Mouse (Mus musculus) liver, postnatal 0 days (tissue): Measurements from ENCODE around the gene Miga1.

Source experiments
- CTCF ChIP-seq: sonication (generic); IDR thresholded peaks from 2 replicates; pipeline ENCODE4 v1.5.1; 2016; ENCODE audit warnings: antibody characterized with exemption, low read depth
- EP300 ChIP-seq: IDR thresholded peaks from 2 replicates; pipeline ENCODE4 v1.6.1; 2016; ENCODE audit warnings: antibody characterized with exemption, low read depth, mild to moderate bottlenecking

DNA sequence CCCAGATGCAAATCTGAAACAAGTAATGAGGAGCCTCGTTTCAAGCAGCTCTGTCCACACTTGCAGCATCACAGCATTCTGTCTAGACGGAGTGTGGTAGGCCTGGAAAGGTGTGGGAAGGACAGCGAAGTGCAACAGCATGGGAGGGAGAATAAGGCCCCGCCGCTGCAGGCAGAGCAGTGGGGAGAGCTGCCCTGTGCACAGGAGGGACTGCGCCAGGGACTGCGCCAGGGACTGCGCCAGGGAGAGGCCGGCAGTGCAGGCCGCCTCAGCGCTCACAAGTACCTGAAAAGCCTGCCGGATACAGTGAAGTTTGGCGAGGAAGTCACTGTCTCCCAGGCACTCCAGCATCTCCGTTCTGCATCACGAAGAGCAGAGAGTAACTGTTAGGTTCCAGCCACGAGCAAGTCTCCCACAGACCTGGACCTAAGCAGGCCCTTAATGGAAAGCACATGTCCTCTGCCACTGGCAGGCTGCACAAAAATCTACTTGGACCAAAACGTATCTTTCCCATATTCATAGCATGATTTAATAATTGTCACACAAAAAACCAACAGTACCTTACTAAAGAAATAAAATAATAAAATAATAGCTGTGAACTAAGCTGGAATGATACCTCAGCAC is 49.9 kb downstream of the Miga1 start:
- TF ChIP-seq CTCF, result no peak
- TF ChIP-seq EP300, result no peak
